8 mouse cellular contexts compared by ENCODE assay signal in genomic region chr7:28380237-28381016, GRCm38 (mm10). TPM values are rescaled to one million over a fixed set of nuclear protein-coding genes. Genes with fewer than 3 reads are reported as not detected.
DNase-seq lines count a peak whose midpoint lies in the region; ATAC-seq and TF ChIP-seq lines count a peak whose summit lies in the region.

Gene Zfp36 (minus strand): TSS chr7:28380253.

- peak within 1 kb of the TSS; percentile 80 for H3K4me3 ChIP-seq in kidney, embryonic 16.5 days (ENCODE audit: low read length)
- H3K4me3 ChIP-seq in heart, embryonic 10.5 days, result peak within 1 kb of the TSS; percentile 80
- H3K4me3 ChIP-seq in limb, embryonic 12.5 days (replicated peaks), result peak within 1 kb of the TSS; percentile 67
- peak within 1 kb of the TSS; percentile 52 for H3K4me3 ChIP-seq in olfactory bulb, adult 2 months (ENCODE audit: insufficient read depth, low read depth, low read length)

- ATAC-seq in kidney, embryonic 16.5 days (ENCODE audit: low FRiP score, low TSS enrichment), result no peak
- ATAC-seq in limb, embryonic 12.5 days (ENCODE audit: insufficient number of reproducible peaks, insufficient read depth, low FRiP score, low TSS enrichment, low read depth), result no peak

- H3K36me3 ChIP-seq in kidney, embryonic 16.5 days (ENCODE audit: insufficient read depth, low read length), result peaks cover 10% of the 10 kb centered on the region; the same call in 1 of the 2 replicates
- peaks cover 10% of the 10 kb centered on the region for H3K36me3 ChIP-seq in heart, embryonic 10.5 days
- peaks cover 15% of the 10 kb centered on the region for H3K36me3 ChIP-seq in limb, embryonic 12.5 days

- TF ChIP-seq POLR2A in olfactory bulb, adult 2 months (IDR thresholded peaks at IDR 0.05; ENCODE audit: insufficient read depth, low read depth, low read length), result no peak

- peak within 1 kb of the TSS; percentile 100 for H3K27ac ChIP-seq in kidney, embryonic 16.5 days (ENCODE audit: low read length)
- H3K27ac ChIP-seq in heart, embryonic 10.5 days, result peak within 1 kb of the TSS; percentile 97
- H3K27ac ChIP-seq in limb, embryonic 12.5 days, result peak within 1 kb of the TSS; percentile 99
- H3K27ac ChIP-seq in olfactory bulb, adult 2 months (ENCODE audit: insufficient read depth, low read depth, low read length), result peak within 1 kb of the TSS; percentile 94

- TF ChIP-seq CTCF in olfactory bulb, adult 2 months (IDR thresholded peaks at IDR 0.05; ENCODE audit: insufficient read depth, low read depth, low read length), result no peak

- no peaks in the 10 kb centered on the region for H3K27me3 ChIP-seq in kidney, embryonic 16.5 days (ENCODE audit: insufficient read depth, low read length)
- no peaks in the 10 kb centered on the region for H3K27me3 ChIP-seq in heart, embryonic 10.5 days (ENCODE audit: insufficient read depth, poor library complexity, severe bottlenecking)
- H3K27me3 ChIP-seq in limb, embryonic 12.5 days, result no peaks in the 10 kb centered on the region

- peak within 1 kb of the TSS; percentile 84 for H3K9ac ChIP-seq in kidney, embryonic 16.5 days (replicated peaks; ENCODE audit: low read length)
- H3K9ac ChIP-seq in limb, embryonic 12.5 days (replicated peaks), result peak within 1 kb of the TSS; percentile 83

- no peak for DNase-seq in kidney, postnatal 4 days
- DNase-seq in adrenal gland, adult 8-10 months, result no peak
- no peak for DNase-seq in heart, embryonic 10.5 days (ENCODE audit: low spot score)
- no peak for DNase-seq in frontal cortex, adult 2 months (ENCODE audit: extremely low spot score in 1 of 2, low spot score in 1 of 2)
- no peak for DNase-seq in spleen, postnatal 10 days (ENCODE audit: low spot score in 2 of 2)

- peak within 1 kb of the TSS; percentile 81 for H3K4me2 ChIP-seq in kidney, embryonic 16.5 days (replicated peaks; ENCODE audit: low read depth, low read length)
- peak within 1 kb of the TSS; percentile 93 for H3K4me2 ChIP-seq in limb, embryonic 12.5 days

- H3K9me3 ChIP-seq in kidney, embryonic 16.5 days (ENCODE audit: low read length), result no peaks in the 10 kb centered on the region
- H3K9me3 ChIP-seq in heart, embryonic 10.5 days, result no peaks in the 10 kb centered on the region
- H3K9me3 ChIP-seq in limb, embryonic 12.5 days, result no peaks in the 10 kb centered on the region

- H3K4me1 ChIP-seq in kidney, embryonic 16.5 days (ENCODE audit: insufficient read depth, low read length), result peaks cover 62% of the 10 kb centered on the region
- peaks cover 72% of the 10 kb centered on the region for H3K4me1 ChIP-seq in heart, embryonic 10.5 days
- H3K4me1 ChIP-seq in limb, embryonic 12.5 days (replicated peaks), result peaks cover 70% of the 10 kb centered on the region
- peaks cover 55% of the 10 kb centered on the region for H3K4me1 ChIP-seq in olfactory bulb, adult 2 months (ENCODE audit: control insufficient read depth, insufficient read depth, low read length)

- 51% methylated on average over 17 of the region's 17 CpGs for WGBS in kidney, embryonic 16.5 days
- WGBS in heart, embryonic 10.5 days, result 48% methylated on average over 17 of the region's 17 CpGs
- WGBS in limb, embryonic 12.5 days, result 51% methylated on average over 17 of the region's 17 CpGs
- 57% methylated on average over 17 of the region's 17 CpGs for WGBS in olfactory bulb, adult 2 months

RNA-seq across cellular contexts. Expression of gene Zfp36, which starts in this region (rescaled TPM):
- 16.1 and 18.4 TPM in 2 replicates for polyA plus RNA-seq in kidney, embryonic 16.5 days (2015; fragmentation: Nextera tagmentation; extraction: Ambion mirVana)
- total RNA-seq in adrenal gland, adult 8-10 months (2022), result 10 to 100 TPM; 12.8 to 33.6 (median 21.5) TPM
- polyA plus RNA-seq in heart, embryonic 10.5 days (2016; fragmentation: Nextera tagmentation; extraction: Ambion mirVana), result 13.7 and 15.1 TPM in 2 replicates
- 7.1 and 7.7 TPM in 2 replicates for polyA plus RNA-seq in limb, embryonic 12.5 days (2016; fragmentation: Nextera tagmentation; extraction: Ambion mirVana)
- not detected in 2 replicates for polyA plus RNA-seq in olfactory bulb, adult 2 months (2012; ENCODE audit: insufficient read depth, insufficient read length, low replicate concordance, missing spikeins)
- 3.1 and 3.9 TPM in 2 replicates for polyA plus RNA-seq in frontal cortex, adult 2 months (2012; rRNA removed)
